Mouse (Mus musculus) hindbrain, embryonic 13.5 days (tissue): ENCODE measurements at regions not wholly inside any gene's neighbourhood (a gene's known extent, or its start where the extent isn't known, plus 50 kb on each side); places are given as distances from the start of the nearest gene placed in this dataset.
"Not testable (repeated sequence)": the region's sequence is repeated elsewhere in the genome, so short reads cannot be mapped to it uniquely, and the experiment has no call there.

ENCODE experiments used
- ATAC-seq: fragments of 200-750 bp; cut with Nextera tagmentation; 2 replicates; pipeline ENCODE4 v1.8.0; 2017; ENCODE audit warnings: moderate TSS enrichment; ENCODE audit not compliant: low FRiP score
- H3K27ac ChIP-seq: fragments of 300-500 bp; sonication (generic); 2 replicates; pipeline ENCODE4 v1.5.1; 2015; ENCODE audit warnings: inconsistent platforms, mild to moderate bottlenecking, moderate library complexity
- H3K27me3 ChIP-seq: fragments of 300-500 bp; sonication (generic); 2 replicates; pipeline ENCODE4 v1.6.1; 2015; ENCODE audit warnings: mild to moderate bottlenecking, inconsistent platforms
- H3K36me3 ChIP-seq: fragments of 300-500 bp; sonication (generic); 2 replicates; pipeline ENCODE4 v1.6.1; 2015; ENCODE audit warnings: mild to moderate bottlenecking, inconsistent platforms
- H3K4me1 ChIP-seq: fragments of 300-500 bp; sonication (generic); replicated peaks from 2 replicates; pipeline ENCODE4 v1.6.1; 2015; ENCODE audit warnings: inconsistent platforms
- H3K4me2 ChIP-seq: fragments of 300-500 bp; sonication (generic); 2 replicates; pipeline ENCODE4 v1.6.1; 2015; ENCODE audit warnings: inconsistent platforms, mild to moderate bottlenecking, moderate library complexity
- H3K4me3 ChIP-seq: fragments of 300-500 bp; sonication (generic); 2 replicates; pipeline ENCODE4 v1.5.1; 2015; ENCODE audit warnings: mild to moderate bottlenecking, inconsistent platforms
- H3K9ac ChIP-seq: fragments of 300-500 bp; sonication (generic); 2 replicates; pipeline ENCODE4 v1.6.1; 2015; ENCODE audit warnings: mild to moderate bottlenecking, inconsistent platforms
- H3K9me3 ChIP-seq: fragments of 300-500 bp; sonication (generic); 2 replicates; pipeline ENCODE4 v1.6.1; 2016; ENCODE audit warnings: inconsistent platforms
- WGBS: fragments of 180-500 bp; shearing (Covaris S2); methylation state at CpG from one replicate; pipeline ENCODE4 v1.1.7; 2015; 5-methylcytosine and 5-hydroxymethylcytosine counted together

DNA sequence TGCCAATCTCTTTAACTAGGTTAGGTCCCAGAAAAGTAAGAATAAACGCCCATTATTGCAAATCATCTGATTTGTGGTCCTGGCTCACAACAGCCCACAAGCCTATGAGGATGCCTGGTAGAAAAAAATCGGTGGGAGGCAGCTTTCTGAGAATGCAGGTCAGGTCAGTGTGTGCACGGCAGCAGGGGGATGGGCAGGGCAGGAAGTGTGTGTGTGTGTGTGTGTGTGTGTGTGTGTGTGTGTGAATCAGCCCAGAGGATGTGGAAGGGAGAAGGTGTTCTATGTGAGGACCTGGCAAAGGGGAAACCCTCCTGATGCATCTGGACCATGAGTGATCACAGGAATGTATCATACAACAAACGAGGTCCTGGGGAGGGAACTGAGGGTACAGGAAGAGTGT, 287.5 kb upstream of the 3110018I06Rik start:
- WGBS, result 68% methylated on average over 4 of the region's 4 CpGs
- Histone ChIP-seq H3K4me1 (no peaks in the 10 kb centered on the region), H3K4me3 (no peak overlapping the region)

DNA sequence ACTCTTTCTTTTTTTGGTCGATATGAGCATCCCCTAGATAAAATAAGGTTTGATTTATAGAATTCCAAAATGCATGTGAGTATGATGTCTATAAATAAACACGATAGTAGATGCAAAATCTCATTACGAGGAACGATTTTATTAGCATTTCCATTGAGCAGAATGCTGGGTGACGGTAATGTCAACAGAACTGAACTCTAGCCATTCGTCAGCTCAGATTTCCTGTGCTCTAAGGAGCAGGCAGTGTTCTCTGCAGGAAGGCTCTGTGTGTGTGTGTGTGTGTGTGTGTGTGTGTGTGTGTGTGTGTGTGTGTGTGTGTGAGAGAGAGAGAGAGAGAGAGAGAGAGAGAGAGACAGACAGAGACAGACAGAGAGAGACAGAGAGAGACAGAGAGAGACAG, 279.6 kb upstream of the 3110018I06Rik start:
- not testable (repeated sequence) for H3K27ac ChIP-seq, H3K9ac ChIP-seq, H3K4me2 ChIP-seq, H3K4me1 ChIP-seq, H3K27me3 ChIP-seq, H3K9me3 ChIP-seq, H3K36me3 ChIP-seq, ATAC-seq, H3K4me3 ChIP-seq
- WGBS, result 62% methylated on average over 6 of the region's 6 CpGs

More for the DNA sequence above, 287.5 kb upstream of the 3110018I06Rik start:
- no peaks in the 10 kb centered on the region for H3K36me3 ChIP-seq
- H3K27me3 ChIP-seq, result no peaks in the 10 kb centered on the region
- no peak for ATAC-seq
- no peak overlapping the region for H3K9ac ChIP-seq
- H3K4me2 ChIP-seq, result no peak overlapping the region
- H3K9me3 ChIP-seq, result no peaks in the 10 kb centered on the region
- no peak overlapping the region for H3K27ac ChIP-seq

DNA sequence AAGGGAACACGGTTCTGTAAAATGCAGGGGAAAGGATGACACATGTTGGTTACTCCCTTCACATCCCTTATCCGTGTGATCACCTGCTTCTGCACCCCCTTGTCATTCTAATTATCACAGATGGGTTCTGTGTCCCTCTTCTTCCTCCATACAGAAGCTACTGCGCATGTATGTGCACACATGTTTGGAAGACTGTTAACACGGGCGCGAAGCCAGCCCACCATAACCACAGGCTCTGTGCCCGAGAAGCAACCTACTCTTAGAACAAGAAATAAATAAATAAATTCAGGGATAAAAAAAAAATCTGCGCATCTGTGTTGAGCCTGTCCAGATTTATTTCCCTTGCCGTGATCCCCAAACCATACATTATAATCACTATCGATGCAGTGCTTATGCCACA, 275.6 kb upstream of the 3110018I06Rik start:
- Histone ChIP-seq H3K4me1 (peaks cover 9% of the 10 kb centered on the region), H3K4me2 (no peak overlapping the region), H3K27ac (no peak overlapping the region), H3K36me3 (no peaks in the 10 kb centered on the region), H3K9me3 (no peaks in the 10 kb centered on the region), H3K9ac (no peak overlapping the region), H3K4me3 (no peak overlapping the region), H3K27me3 (no peaks in the 10 kb centered on the region)
- ATAC-seq, result no peak
- 95% methylated on average over 10 of the region's 10 CpGs for WGBS

DNA sequence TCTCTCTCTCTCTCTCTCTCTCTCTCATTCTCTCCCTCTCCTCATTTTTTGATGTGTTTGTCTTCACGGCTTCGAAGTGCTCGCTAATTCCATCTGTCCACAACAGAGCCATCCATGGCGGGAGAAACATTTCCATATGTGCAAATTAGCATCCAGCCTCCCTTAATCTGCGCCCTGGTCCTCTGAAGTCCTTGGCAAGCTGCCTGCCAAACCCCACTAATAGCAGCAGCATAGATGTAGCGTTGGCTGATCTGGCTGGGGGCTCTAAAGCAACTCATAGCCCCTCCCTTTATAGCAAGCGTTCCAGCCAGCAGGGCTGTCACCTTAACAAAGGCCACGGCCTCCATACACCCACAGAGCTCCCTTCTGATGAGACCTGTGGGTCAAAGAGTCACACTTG, 272.3 kb upstream of the 3110018I06Rik start:
- no peaks in the 10 kb centered on the region for H3K36me3 ChIP-seq
- ATAC-seq, result no peak
- WGBS, result 47% methylated on average over 8 of the region's 8 CpGs

DNA sequence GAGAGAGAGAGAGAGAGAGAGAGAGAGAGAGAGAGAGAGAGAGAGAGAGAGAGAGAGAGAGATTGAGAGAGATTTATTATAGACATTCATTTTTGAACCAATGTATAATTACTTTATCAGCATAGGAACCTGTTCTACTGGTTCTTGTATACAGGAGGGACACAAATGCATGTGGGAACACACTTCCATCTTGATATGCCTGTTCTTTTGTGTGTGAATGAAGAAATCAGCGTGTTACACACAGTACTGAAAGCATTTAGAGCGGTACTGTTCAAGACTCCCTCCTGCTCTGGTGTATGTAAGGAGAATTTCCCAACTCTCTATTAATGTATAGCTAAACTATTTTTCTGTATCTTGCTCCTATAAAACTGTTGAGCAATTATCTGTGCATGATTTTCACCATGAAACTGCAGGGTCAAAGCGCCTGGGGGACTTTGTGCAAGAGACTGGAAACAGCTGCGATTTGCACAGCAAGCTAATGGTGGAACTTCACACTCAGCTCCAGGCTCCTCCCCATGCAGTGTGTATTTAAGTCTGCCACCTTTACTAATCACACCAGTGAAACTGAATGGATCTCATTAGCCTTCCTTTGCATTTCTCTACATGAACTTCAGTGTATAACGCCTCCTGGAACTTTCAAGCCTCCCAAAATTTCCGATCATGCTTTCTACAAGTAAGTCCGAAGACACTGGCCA, 267.0 kb upstream of the 3110018I06Rik start:
- H3K4me3 ChIP-seq, result no peak overlapping the region
- H3K9me3 ChIP-seq, result no peaks in the 10 kb centered on the region
- H3K4me1 ChIP-seq, result peaks cover under 1% of the 10 kb centered on the region; the same call in 1 of the 2 replicates
- no peaks in the 10 kb centered on the region for H3K27me3 ChIP-seq
- H3K4me2 ChIP-seq, result no peak overlapping the region
- no peak for ATAC-seq
- no peaks in the 10 kb centered on the region for H3K36me3 ChIP-seq
- WGBS, result 83% methylated on average over 7 of the region's 7 CpGs
- no peak overlapping the region for H3K27ac ChIP-seq
- no peak overlapping the region for H3K9ac ChIP-seq

More for the DNA sequence above, 272.3 kb upstream of the 3110018I06Rik start:
- no peaks in the 10 kb centered on the region for H3K9me3 ChIP-seq
- no peaks in the 10 kb centered on the region for H3K27me3 ChIP-seq
- no peak overlapping the region for H3K27ac ChIP-seq
- H3K4me3 ChIP-seq, result no peak overlapping the region
- no peak overlapping the region for H3K9ac ChIP-seq
- H3K4me1 ChIP-seq, result peaks cover 9% of the 10 kb centered on the region
- no peak overlapping the region for H3K4me2 ChIP-seq

DNA sequence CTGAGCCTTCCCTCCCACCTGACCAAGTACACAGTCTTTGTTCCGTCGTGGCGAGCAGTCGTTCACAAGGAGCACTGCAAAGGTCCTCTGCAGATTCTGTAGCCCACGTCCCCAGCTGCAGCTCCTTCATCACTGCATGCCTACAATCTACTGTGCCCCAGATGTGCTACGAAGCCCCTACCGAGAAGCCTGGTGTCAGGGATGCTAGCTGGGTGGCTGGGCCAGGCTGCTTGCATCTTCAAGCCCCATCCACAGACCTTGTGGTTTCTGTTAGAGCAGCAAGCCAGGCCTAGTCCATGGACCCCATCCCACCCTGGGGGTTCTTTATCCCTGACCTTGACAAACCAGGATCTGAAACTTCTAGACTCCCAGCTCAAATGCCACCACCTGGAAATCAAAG, 266.3 kb upstream of the 3110018I06Rik start:
- Histone ChIP-seq H3K27me3 (no peaks in the 10 kb centered on the region), H3K9ac (no peak overlapping the region), H3K27ac (no peak overlapping the region), H3K4me2 (no peak overlapping the region), H3K4me1 (no peaks in the 10 kb centered on the region), H3K36me3 (no peaks in the 10 kb centered on the region), H3K4me3 (no peak overlapping the region), H3K9me3 (no peaks in the 10 kb centered on the region)
- WGBS, result 81% methylated on average over 7 of the region's 7 CpGs
- ATAC-seq, result no peak

DNA sequence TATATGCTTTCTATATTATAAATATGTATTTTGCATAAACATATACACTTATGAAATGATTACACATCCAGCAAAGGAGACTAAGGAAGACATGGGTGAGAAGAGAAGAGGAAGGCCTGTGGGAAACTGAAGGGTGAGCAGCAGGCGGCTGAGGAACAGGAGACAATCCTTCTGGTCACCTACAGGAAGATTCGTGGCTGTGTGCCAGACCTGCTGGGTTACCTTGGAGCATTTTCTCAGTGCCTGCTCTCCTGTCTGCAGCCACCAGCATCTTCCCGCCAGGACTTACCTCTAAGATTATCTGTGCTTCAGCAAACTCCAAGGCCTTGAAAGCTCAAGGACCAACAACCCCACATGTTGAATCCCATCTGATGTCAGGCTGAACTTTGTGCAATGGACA, 258.3 kb upstream of the 3110018I06Rik start:
- Histone ChIP-seq H3K36me3 (no peaks in the 10 kb centered on the region), H3K4me1 (no peaks in the 10 kb centered on the region), H3K9me3 (no peaks in the 10 kb centered on the region), H3K27me3 (no peaks in the 10 kb centered on the region), H3K4me2 (no peak overlapping the region), H3K27ac (no peak overlapping the region), H3K9ac (no peak overlapping the region), H3K4me3 (no peak overlapping the region)
- ATAC-seq, result no peak
- 95% methylated on average over 3 of the region's 3 CpGs for WGBS

DNA sequence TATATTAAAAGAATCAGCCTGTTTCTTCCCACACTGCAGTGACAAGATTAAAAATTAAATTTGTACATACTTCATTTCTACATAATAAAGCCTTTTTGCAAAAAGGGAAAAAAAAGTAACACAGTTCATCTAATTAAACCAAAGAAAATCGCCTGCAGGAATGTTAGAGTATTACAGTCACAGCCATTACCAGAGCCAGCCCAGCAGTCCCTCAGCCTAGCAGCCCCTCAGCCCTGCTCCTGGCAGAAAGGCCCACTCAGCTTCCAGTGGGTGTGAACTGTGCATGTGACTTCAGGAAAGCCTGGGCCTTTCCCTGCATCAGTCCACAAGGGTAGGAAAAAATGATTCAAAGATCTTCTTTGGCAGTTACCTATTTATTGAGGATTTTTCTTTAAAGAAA, 256.8 kb upstream of the 3110018I06Rik start:
- Histone ChIP-seq H3K4me1 (no peaks in the 10 kb centered on the region), H3K27me3 (no peaks in the 10 kb centered on the region), H3K9me3 (no peaks in the 10 kb centered on the region), H3K4me3 (no peak overlapping the region), H3K4me2 (no peak overlapping the region), H3K9ac (no peak overlapping the region), H3K27ac (no peak overlapping the region), H3K36me3 (no peaks in the 10 kb centered on the region)
- WGBS, result 41% methylated on average over 1 of the region's 1 CpGs
- ATAC-seq, result no peak

DNA sequence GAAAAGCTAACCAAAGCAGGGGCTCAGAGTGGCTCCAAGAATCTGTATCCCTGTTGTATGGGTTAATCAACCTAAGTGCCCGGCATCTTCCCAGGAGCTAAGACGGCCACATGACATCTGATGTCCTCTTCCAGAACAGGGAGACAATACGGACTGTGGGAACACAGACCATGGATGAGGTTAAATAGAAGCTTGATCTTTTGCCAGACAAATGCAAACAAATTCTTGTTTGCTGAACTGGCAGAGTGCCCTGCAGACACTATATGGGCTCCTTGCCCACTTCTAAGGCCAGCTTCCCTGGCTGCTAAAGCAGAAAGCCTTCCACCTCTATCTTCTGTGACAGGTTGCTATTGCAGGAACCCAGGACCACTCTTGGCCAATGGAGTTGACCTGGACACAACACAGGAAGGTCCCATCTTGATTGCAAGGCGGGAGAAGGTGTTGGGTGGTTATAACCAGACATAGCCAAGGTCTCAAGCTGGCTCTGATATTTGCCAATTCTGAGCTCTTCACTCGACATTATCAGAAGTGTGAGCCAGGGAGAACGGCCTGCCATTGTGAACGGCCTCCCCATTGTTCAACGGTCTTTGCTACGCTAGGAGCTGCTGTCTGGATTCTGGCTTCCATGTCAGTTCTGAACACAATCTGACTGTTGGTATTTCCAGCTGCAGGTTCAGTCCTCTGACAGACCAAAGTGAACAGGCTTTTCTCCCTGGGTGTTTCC, 237.5 kb upstream of the 3110018I06Rik start:
- ATAC-seq, result no peak
- Histone ChIP-seq H3K36me3 (no peaks in the 10 kb centered on the region), H3K27me3 (no peaks in the 10 kb centered on the region), H3K27ac (no peak overlapping the region), H3K9me3 (no peaks in the 10 kb centered on the region), H3K4me3 (no peak overlapping the region), H3K4me1 (peaks cover 23% of the 10 kb centered on the region), H3K9ac (no peak overlapping the region), H3K4me2 (no peak overlapping the region)
- 73% methylated on average over 9 of the region's 9 CpGs for WGBS

DNA sequence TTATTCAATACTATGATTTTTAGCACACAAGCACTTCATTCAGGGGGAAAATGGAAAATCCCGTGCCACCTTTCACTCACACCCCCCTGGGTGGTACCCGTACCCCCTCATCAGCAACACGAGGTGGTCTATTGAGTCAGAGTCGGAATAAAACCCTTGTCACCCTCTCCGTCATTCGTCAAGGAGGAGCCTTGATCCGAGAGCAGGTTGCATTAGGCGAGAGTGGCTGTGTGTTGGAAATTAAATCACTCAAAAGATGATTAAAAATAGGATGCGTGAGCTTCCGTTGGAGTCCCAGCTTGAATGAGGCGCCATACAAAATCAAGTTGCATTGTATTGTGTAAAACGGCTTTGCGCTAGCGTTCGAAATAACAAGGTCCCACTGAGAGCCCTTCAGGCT, 236.5 kb upstream of the 3110018I06Rik start:
- Histone ChIP-seq H3K4me3 (no peak overlapping the region), H3K27ac (no peak overlapping the region), H3K9me3 (no peaks in the 10 kb centered on the region), H3K36me3 (no peaks in the 10 kb centered on the region), H3K9ac (no peak overlapping the region), H3K4me2 (no peak overlapping the region), H3K4me1 (peaks cover 23% of the 10 kb centered on the region), H3K27me3 (no peaks in the 10 kb centered on the region)
- no peak for ATAC-seq
- WGBS, result 50% methylated on average over 15 of the region's 15 CpGs

DNA sequence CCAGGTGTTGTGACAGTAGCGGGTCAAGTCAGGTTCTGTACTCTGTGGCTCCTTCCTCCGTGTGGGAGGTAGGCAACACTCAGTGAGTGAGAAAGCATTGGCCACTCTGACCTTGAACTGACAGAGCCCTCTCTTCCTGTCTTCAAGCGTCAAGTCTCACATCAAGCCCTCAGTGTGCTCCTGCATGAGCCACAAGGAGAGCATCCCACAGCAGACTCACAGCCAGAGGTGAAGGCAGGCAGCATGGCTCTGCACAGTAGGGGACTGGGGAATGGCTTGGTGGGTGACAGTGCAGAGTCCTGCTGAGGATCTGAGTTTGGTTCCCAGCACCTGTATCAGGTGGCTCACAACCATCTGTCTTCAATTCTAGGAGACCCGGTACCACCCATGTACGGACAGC, 226.4 kb upstream of the 3110018I06Rik start:
- WGBS, result 90% methylated on average over 5 of the region's 5 CpGs
- H3K9me3 ChIP-seq, result no peaks in the 10 kb centered on the region
- H3K27me3 ChIP-seq, result no peaks in the 10 kb centered on the region
- H3K27ac ChIP-seq, result no peak overlapping the region
- no peak for ATAC-seq
- no peak overlapping the region for H3K4me3 ChIP-seq
- no peak overlapping the region for H3K4me2 ChIP-seq
- no peak overlapping the region for H3K9ac ChIP-seq
- peaks cover 11% of the 10 kb centered on the region; the same call in 1 of the 2 replicates for H3K4me1 ChIP-seq
- H3K36me3 ChIP-seq, result no peaks in the 10 kb centered on the region

DNA sequence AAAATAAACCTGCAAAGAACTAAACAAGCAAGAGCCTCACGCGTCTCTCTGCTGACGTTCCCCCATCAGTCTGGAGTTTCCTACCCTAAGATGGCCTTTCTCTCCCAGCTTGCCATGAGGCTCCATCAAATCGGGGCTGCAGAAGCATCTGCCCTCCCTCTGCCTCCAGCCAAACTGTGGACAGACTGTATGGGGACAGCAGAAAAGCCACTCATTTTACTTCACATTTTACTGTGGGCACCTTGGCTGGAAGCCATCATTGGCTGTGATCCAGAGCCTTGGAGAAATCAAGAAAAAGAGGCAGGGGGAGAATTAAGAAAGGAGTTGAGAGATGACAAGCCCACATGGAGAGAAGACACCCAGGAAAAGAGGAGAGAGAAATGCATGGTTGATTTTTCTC, 225.9 kb upstream of the 3110018I06Rik start:
- Histone ChIP-seq H3K4me3 (no peak overlapping the region), H3K36me3 (no peaks in the 10 kb centered on the region), H3K4me2 (no peak overlapping the region), H3K9me3 (no peaks in the 10 kb centered on the region), H3K4me1 (peaks cover 11% of the 10 kb centered on the region; the same call in 1 of the 2 replicates), H3K9ac (no peak overlapping the region), H3K27me3 (no peaks in the 10 kb centered on the region), H3K27ac (no peak overlapping the region)
- WGBS, result 69% methylated on average over 4 of the region's 4 CpGs
- ATAC-seq, result no peak; the same call in 1 of the 2 replicates

DNA sequence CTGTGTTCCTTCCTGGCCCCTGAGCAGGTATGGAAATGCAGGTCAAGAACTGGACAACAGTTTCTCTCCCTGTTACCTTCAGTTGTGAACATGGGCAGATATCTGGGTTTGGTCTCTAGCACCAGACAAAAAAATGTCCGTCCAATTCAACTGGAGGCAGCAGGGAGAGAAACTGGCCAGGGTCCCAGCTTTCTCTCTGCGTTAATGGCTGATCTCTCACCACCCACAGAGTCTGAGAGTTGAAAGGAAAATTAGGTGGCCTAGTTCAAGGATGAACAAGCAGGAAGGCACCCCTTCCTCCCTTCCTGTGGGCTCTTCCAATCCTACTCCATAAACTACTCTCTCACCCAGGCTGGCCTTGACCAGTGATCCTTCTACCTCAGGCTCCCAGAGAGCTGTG, 221.7 kb upstream of the 3110018I06Rik start:
- Histone ChIP-seq H3K4me2 (no peak overlapping the region), H3K36me3 (no peaks in the 10 kb centered on the region), H3K27ac (no peak overlapping the region), H3K27me3 (0 out of 2 replicates have a peak, but pooled peaks cover 4% of the 10 kb centered on the region), H3K9ac (no peak overlapping the region), H3K4me3 (no peak overlapping the region), H3K9me3 (no peaks in the 10 kb centered on the region), H3K4me1 (peaks cover 11% of the 10 kb centered on the region; the same call in 1 of the 2 replicates)
- ATAC-seq, result no peak
- WGBS, result 74% methylated on average over 2 of the region's 2 CpGs
